Mouse (Mus musculus) ES-E14 (cell line): ENCODE data around the gene Pygm. TPM values are rescaled to one million over a fixed set of nuclear protein-coding genes. Genes with fewer than 3 reads are reported as not detected.
A peak's percentile ranks its signal among the peaks of the same experiment; 100 is the strongest.

ENCODE experiments used
- DNase-seq: peaks from one replicate; pipeline ENCODE4 v3.0.0-alpha.2; 2013; ENCODE audit warnings: low read depth, low spot score
- H3K27ac ChIP-seq: 2 replicates; pipeline ENCODE4 v1.5.1; 2012; ENCODE audit warnings: low read depth, mild to moderate bottlenecking, low read length, moderate library complexity, mixed read lengths; ENCODE audit not compliant: poor library complexity, insufficient read depth, severe bottlenecking
- H3K36me3 ChIP-seq: 2 replicates; pipeline ENCODE4 v1.6.1; 2012; ENCODE audit warnings: mild to moderate bottlenecking, low read length, moderate library complexity, mixed read lengths; ENCODE audit not compliant: control insufficient read depth, poor library complexity, insufficient read depth, severe bottlenecking
- H3K4me1 ChIP-seq, 2 experiments: fragments of 150-350 bp in 1 of 2; sonication (generic) in 1 of 2; 2 replicates each; pipeline ENCODE4 v1.6.1; 2012; ENCODE audit warnings: low read length in 2 of 2, mild to moderate bottlenecking in 1 of 2, mixed read lengths in 1 of 2; ENCODE audit not compliant: control insufficient read depth in 2 of 2, insufficient read depth in 2 of 2, poor library complexity in 1 of 2
- H3K4me3 ChIP-seq, 2 experiments: fragments of 150-350 bp in 1 of 2; sonication (generic) in 1 of 2; 2 replicates each; pipeline ENCODE4 v1.5.1; 2012; ENCODE audit warnings: low read length in 2 of 2, low read depth in 1 of 2, mild to moderate bottlenecking in 1 of 2, mixed read lengths in 1 of 2; ENCODE audit not compliant: insufficient read depth in 1 of 2, poor library complexity in 1 of 2, severe bottlenecking in 1 of 2
- H3K9ac ChIP-seq: 2 replicates; pipeline ENCODE4 v1.6.1; 2012; ENCODE audit warnings: low read depth, mild to moderate bottlenecking, low read length, mixed read lengths; ENCODE audit not compliant: poor library complexity, insufficient read depth, severe bottlenecking
- H3K9me3 ChIP-seq: fragments of 150-350 bp; sonication (generic); 2 replicates; pipeline ENCODE4 v1.6.1; 2012; ENCODE audit warnings: low read depth, mild to moderate bottlenecking, low read length; ENCODE audit not compliant: control insufficient read depth, insufficient read depth
- CHD2 ChIP-seq: IDR thresholded peaks from 2 replicates; pipeline ENCODE4 v1.6.1; 2014; ENCODE audit warnings: mild to moderate bottlenecking, low read depth, low read length, inconsistent platforms
- HCFC1 ChIP-seq: IDR thresholded peaks from 2 replicates; pipeline ENCODE4 v1.6.1; 2012; ENCODE audit warnings: low read length, inconsistent platforms, borderline replicate concordance; ENCODE audit not compliant: insufficient read depth
- MAFK ChIP-seq: IDR thresholded peaks from 2 replicates; pipeline ENCODE4 v1.6.1; 2014; ENCODE audit warnings: mild to moderate bottlenecking, low read depth, low read length, inconsistent platforms; ENCODE audit not compliant: insufficient read depth
- ZC3H11A ChIP-seq: IDR thresholded peaks from 2 replicates; pipeline ENCODE4 v1.6.1; 2012; ENCODE audit warnings: low read depth, mild to moderate bottlenecking, inconsistent platforms, low read length, borderline replicate concordance
- ZNF384 ChIP-seq: IDR thresholded peaks from 2 replicates; pipeline ENCODE4 v1.6.1; 2012; ENCODE audit warnings: low read depth, low read length, inconsistent platforms
- in situ Hi-C, 2 experiments: fragments of 600-800 bp; cut with MboI; formaldehyde crosslinking; loops; one replicate each; pipeline ENCODE4 v1.15.1; 2025; ENCODE audit warnings: low sequenced_read_pairs in 2 of 2, inconsistent platforms in 1 of 2; ENCODE audit not compliant: unreplicated experiment in 2 of 2
- total RNA-seq: library from RNA; depleted of rRNA; stranded (reverse); fragments of 300-350 nt; gene quantifications from 2 replicates; pipeline ENCODE4 v1.2.3, GENCODE M21; 2012

Gene Pygm
- total RNA-seq, 1 experiment: 4.6 TPM

- Histone ChIP-seq H3K4me1 (peaks cover 0 to 15% of the 10 kb centered on the region in 2 experiments; a peak in 2 of 4 replicates), H3K27ac (no peak overlapping the region), H3K9me3 (no peaks in the 10 kb centered on the region), H3K9ac (no peak overlapping the region), H3K36me3 (peaks cover 18% of the 10 kb centered on the region), H3K4me3 (no peak overlapping the region)
- TF ChIP-seq ZNF384 (no peak), CHD2 (no peak), MAFK (no peak), HCFC1 (no peak), ZC3H11A (no peak)
- DNase-seq: no peak
- in situ Hi-C loops: no loop called here
These were observed 40.2 kb upstream of the Pygm start for GRCm38 (mm10) chr19:6343996-6344395.

GRCm38 (mm10) chr19:6346023-6346422 lies 38.2 kb upstream of the Pygm start:
- peaks cover 0 to 5% of the 10 kb centered on the region in 2 experiments; a peak in 1 of 4 replicates for H3K4me1 ChIP-seq
- peaks cover 10% of the 10 kb centered on the region; the same call in 1 of the 2 replicates for H3K36me3 ChIP-seq
- in situ Hi-C loops: no loop called here
- no peaks in the 10 kb centered on the region for H3K9me3 ChIP-seq
- H3K9ac ChIP-seq: no peak overlapping the region
- TF ChIP-seq CHD2: no peak
- no peak for TF ChIP-seq ZNF384
- TF ChIP-seq HCFC1: no peak
- TF ChIP-seq MAFK: no peak
- no peak for DNase-seq
- H3K4me3 ChIP-seq: no peak overlapping the region
- H3K27ac ChIP-seq: no peak overlapping the region

GRCm38 (mm10) chr19:6346661-6347060 lies 37.5 kb upstream of the Pygm start:
- no peak for DNase-seq
- in situ Hi-C loops: no loop called here
- no peak overlapping the region for H3K27ac ChIP-seq
- no peaks in the 10 kb centered on the region for H3K9me3 ChIP-seq
- TF ChIP-seq CHD2 (no peak), ZC3H11A (no peak), ZNF384 (no peak), HCFC1 (no peak), MAFK (no peak)
- peaks cover 0 to 4% of the 10 kb centered on the region in 2 experiments; a peak in 1 of 4 replicates for H3K4me1 ChIP-seq
- 0 out of 4 replicates have a peak overlapping the region, but pooled peaks of 1 of the 2 experiments have one; percentile 17 for H3K4me3 ChIP-seq
- H3K9ac ChIP-seq: no peak overlapping the region
- H3K36me3 ChIP-seq: peaks cover 10% of the 10 kb centered on the region; the same call in 1 of the 2 replicates

GRCm38 (mm10) chr19:6347615-6348014 lies 36.6 kb upstream of the Pygm start:
- H3K9ac ChIP-seq: no peak overlapping the region
- H3K4me1 ChIP-seq: peaks cover 0 to 2% of the 10 kb centered on the region in 2 experiments; a peak in 1 of 4 replicates
- in situ Hi-C loops: no loop called here
- DNase-seq: no peak
- peaks cover 10% of the 10 kb centered on the region; the same call in 1 of the 2 replicates for H3K36me3 ChIP-seq
- TF ChIP-seq HCFC1 (no peak), MAFK (no peak), CHD2 (no peak), ZNF384 (no peak), ZC3H11A (no peak)
- no peak overlapping the region for H3K4me3 ChIP-seq
- H3K27ac ChIP-seq: no peak overlapping the region
- H3K9me3 ChIP-seq: no peaks in the 10 kb centered on the region

GRCm38 (mm10) chr19:6348717-6349116 lies 35.5 kb upstream of the Pygm start:
- Histone ChIP-seq H3K9me3 (no peaks in the 10 kb centered on the region), H3K27ac (no peak overlapping the region), H3K4me1 (peaks cover 0 to 2% of the 10 kb centered on the region in 2 experiments; a peak in 1 of 4 replicates), H3K9ac (no peak overlapping the region), H3K4me3 (no peak overlapping the region), H3K36me3 (peaks cover 16% of the 10 kb centered on the region; the same call in 1 of the 2 replicates)
- no peak for TF ChIP-seq MAFK
- in situ Hi-C loops: no loop called here
- DNase-seq: no peak
